Mouse (Mus musculus) kidney, adult 9 months (tissue): Measurements from ENCODE around the gene Tspan18.
A peak's percentile ranks its signal among the peaks of the same experiment; 100 is the strongest.

ENCODE experiments used
- DNase-seq: peaks from one replicate; pipeline ENCODE4 v3.0.0; 2022

The Tspan18 gene

GRCm38 (mm10) chr2:93333817-93334731, at the start of gene Tspan18:
Gene Tspan18, minus strand, starts transcription at chr2:93334505.
- DNase-seq = peak; percentile 54

- DNase-seq = no peak
These were observed 49.5 kb upstream of the Tspan18 start for GRCm38 (mm10) chr2:93383831-93384230.

GRCm38 (mm10) chr2:93380680-93381089, 46.4 kb upstream of the Tspan18 start:
- DNase-seq = peak; percentile 8

GRCm38 (mm10) chr2:93377797-93378196, 43.5 kb upstream of the Tspan18 start:
- DNase-seq = no peak

- DNase-seq = no peak
These were observed 42.9 kb upstream of the Tspan18 start for GRCm38 (mm10) chr2:93377157-93377556.

GRCm38 (mm10) chr2:93372872-93373271, 38.6 kb upstream of the Tspan18 start:
- no peak for DNase-seq

- no peak for DNase-seq
These were observed 37.8 kb upstream of the Tspan18 start for GRCm38 (mm10) chr2:93372097-93372571.

GRCm38 (mm10) chr2:93368954-93369353, 34.6 kb upstream of the Tspan18 start:
- no peak for DNase-seq

GRCm38 (mm10) chr2:93367962-93368361, 33.7 kb upstream of the Tspan18 start:
- no peak for DNase-seq

GRCm38 (mm10) chr2:93365411-93365810, 31.1 kb upstream of the Tspan18 start:
- DNase-seq = no peak

- no peak for DNase-seq
These were observed 30.6 kb upstream of the Tspan18 start for GRCm38 (mm10) chr2:93364951-93365350.

- no peak for DNase-seq
These were observed 27.1 kb upstream of the Tspan18 start for GRCm38 (mm10) chr2:93361454-93361853.

GRCm38 (mm10) chr2:93360310-93360709, 26.0 kb upstream of the Tspan18 start:
- DNase-seq = no peak

- DNase-seq = no peak
These were observed 23.1 kb upstream of the Tspan18 start for GRCm38 (mm10) chr2:93357391-93357790.

GRCm38 (mm10) chr2:93355845-93356244, 21.5 kb upstream of the Tspan18 start:
- DNase-seq = no peak

- no peak for DNase-seq
These were observed 20.3 kb upstream of the Tspan18 start for GRCm38 (mm10) chr2:93354621-93355020.

- no peak for DNase-seq
These were observed 19.4 kb upstream of the Tspan18 start for GRCm38 (mm10) chr2:93353725-93354124.

GRCm38 (mm10) chr2:93352915-93353685, 18.8 kb upstream of the Tspan18 start:
- no peak for DNase-seq

- no peak for DNase-seq
These were observed 17.0 kb upstream of the Tspan18 start for GRCm38 (mm10) chr2:93351352-93351751.

GRCm38 (mm10) chr2:93347018-93347417, 12.7 kb upstream of the Tspan18 start:
- no peak for DNase-seq

- no peak for DNase-seq
These were observed 12.3 kb upstream of the Tspan18 start for GRCm38 (mm10) chr2:93346609-93347008.

- DNase-seq = no peak
These were observed 11.5 kb upstream of the Tspan18 start for GRCm38 (mm10) chr2:93345663-93346268.
